Mouse (Mus musculus): Measurements from ENCODE around the gene Atoh8. TPM values are rescaled to one million over a fixed set of nuclear protein-coding genes. Genes with fewer than 3 reads are reported as not detected.

Gene Atoh8
- total and polyA plus RNA-seq, 3 experiments: 0.23 to 5.0 (median 1.6) TPM

GRCm38 (mm10) chr6:72185893-72186490 lies 49.4 kb downstream of the Atoh8 start:
- Histone ChIP-seq H3K79me2 (replicated peaks; ENCODE audit: control insufficient read depth, extremely low read depth, insufficient read depth, poor library complexity, severe bottlenecking) (no peaks in the 10 kb centered on the region), H3K4me1 (ENCODE audit: control insufficient read depth in 1 of 2, insufficient read depth in 2 of 2) (0 out of 4 replicates have a peak, but pooled peaks cover 0 to 1% of the 10 kb centered on the region in 2 experiments), H3K4me2 (ENCODE audit: insufficient read depth, low read depth, poor library complexity, severe bottlenecking) (no peak overlapping the region), H3K9me3 (replicated peaks; ENCODE audit: low read length) (no peaks in the 10 kb centered on the region), H3K27me3 (replicated peaks) (peaks cover 44% of the 10 kb centered on the region), H3K27ac (ENCODE audit: insufficient read depth, low read depth) (no peak overlapping the region), H3K4me3 (replicated peaks in 1 of 3; ENCODE audit: low read depth in 2 of 3, low read length in 2 of 3, poor library complexity in 1 of 3) (no peak overlapping the region), H3K36me3 (replicated peaks in 1 of 2; ENCODE audit: control insufficient read depth in 1 of 2, insufficient read depth in 1 of 2, low read length in 1 of 2) (no peaks in the 10 kb centered on the region), H3K9ac (ENCODE audit: insufficient read depth, low read depth) (no peak overlapping the region)
- in situ Hi-C loops (cut with MboI; ENCODE audit: low pct_ligation_motif_present, low pct_unique_long_range_greater_than_20kb, low sequenced_read_pairs) (loop anchor here (5.0 kb wide), 1 partner anchor 51 kb away; the partner anchor contains the start of gene Atoh8), dilution Hi-C loops (cut with MboI; ENCODE audit: extremely low pct_ligation_motif_present, extremely low pct_unique_long_range_greater_than_20kb, low sequenced_read_pairs) (no loop called here)
- TF ChIP-seq MAX (IDR thresholded peaks at IDR 0.05; ENCODE audit: low read length) (no peak), RAD21 (IDR thresholded peaks at IDR 0.05; ENCODE audit: low read depth, low read length) (peak; percentile 87), ZC3H11A (IDR thresholded peaks at IDR 0.05; ENCODE audit: low read depth, low read length) (peak; percentile 85), NELFE (IDR thresholded peaks at IDR 0.05; ENCODE audit: low read depth, low read length) (no peak), IRF4 (IDR thresholded peaks at IDR 0.05; ENCODE audit: low read depth, low read length) (0 out of 2 replicates have a peak, but pooled peaks have one; percentile 21), JUND (conservative IDR thresholded peaks at IDR 0.05; ENCODE audit: low read depth, low read length) (no peak), MYC (IDR thresholded peaks at IDR 0.05; ENCODE audit: low read depth, low read length) (no peak), SMC3 (IDR thresholded peaks at IDR 0.05; ENCODE audit: low read depth, low read length) (peak; percentile 96), CTCF (conservative IDR thresholded peaks at IDR 0.05 in 1 of 2, IDR thresholded peaks at IDR 0.05 in 1 of 2; ENCODE audit: low read depth in 2 of 2, low read length in 2 of 2) (peak; percentile 93 to 96), SIN3A (IDR thresholded peaks at IDR 0.05; ENCODE audit: low read length) (no peak)
- peak; percentile 54 for DNase-seq (ENCODE audit: extremely low read depth)

- no peak for TF ChIP-seq CHD1 (IDR thresholded peaks at IDR 0.05; ENCODE audit: low read depth, low read length)
- no peak for TF ChIP-seq SMC3 (IDR thresholded peaks at IDR 0.05; ENCODE audit: low read depth, low read length)
- no peak for TF ChIP-seq POLR2A (IDR thresholded peaks at IDR 0.05; ENCODE audit: low read depth, low read length)
- Histone ChIP-seq H3K27ac (ENCODE audit: insufficient read depth, low read depth) (no peak overlapping the region), H3K27me3 (replicated peaks) (peaks cover 36% of the 10 kb centered on the region), H3K36me3 (replicated peaks in 1 of 2; ENCODE audit: control insufficient read depth in 1 of 2, insufficient read depth in 1 of 2, low read length in 1 of 2) (no peaks in the 10 kb centered on the region), H3K9me3 (replicated peaks; ENCODE audit: low read length) (no peaks in the 10 kb centered on the region), H3K9ac (ENCODE audit: insufficient read depth, low read depth) (no peak overlapping the region), H3K79me2 (replicated peaks; ENCODE audit: control insufficient read depth, extremely low read depth, insufficient read depth, poor library complexity, severe bottlenecking) (no peaks in the 10 kb centered on the region), H3K4me3 (replicated peaks in 1 of 3; ENCODE audit: low read depth in 2 of 3, low read length in 2 of 3, poor library complexity in 1 of 3) (no peak overlapping the region), H3K4me1 (ENCODE audit: control insufficient read depth in 1 of 2, insufficient read depth in 2 of 2) (0 out of 4 replicates have a peak, but pooled peaks cover 0 to 4% of the 10 kb centered on the region in 2 experiments), H3K4me2 (ENCODE audit: insufficient read depth, low read depth, poor library complexity, severe bottlenecking) (no peak overlapping the region)
- in situ Hi-C loops (cut with MboI; ENCODE audit: low pct_ligation_motif_present, low pct_unique_long_range_greater_than_20kb, low sequenced_read_pairs) (no loop called here), dilution Hi-C loops (cut with MboI; ENCODE audit: extremely low pct_ligation_motif_present, extremely low pct_unique_long_range_greater_than_20kb, low sequenced_read_pairs) (no loop called here)
- no peak for DNase-seq (ENCODE audit: extremely low read depth)
Observed at GRCm38 (mm10) chr6:72184576-72184975, 50.8 kb downstream of the Atoh8 start.

All from CH12.LX (cell line).